Mouse (Mus musculus): Measurements from ENCODE around the gene Flot1.

- TF ChIP-seq CTCF (IDR thresholded peaks at IDR 0.05; ENCODE audit: low read depth, low read length) (no peak), POLR2AphosphoS5 (IDR thresholded peaks at IDR 0.05; ENCODE audit: insufficient replicate concordance, low read depth, low read length) (no peak; the same call in 1 of the 2 replicates), GATA1 (IDR thresholded peaks at IDR 0.05; ENCODE audit: borderline replicate concordance, low read length) (no peak), TAL1 (conservative IDR thresholded peaks at IDR 0.05; ENCODE audit: low read depth, low read length) (no peak)
These were observed 10.9 kb downstream of the Flot1 start for GRCm38 (mm10) chr17:35833894-35834293.

Data from G1E (cell line).